Mouse (Mus musculus) thymus, adult 18-20 months (tissue): Measurements from ENCODE around the gene Wnt7b.

Experiments used
- DNase-seq, 2 experiments: peaks; one replicate each; pipeline ENCODE4 v3.0.0; 2022; ENCODE audit warnings: mixed read lengths in 2 of 2

Gene Wnt7b

DNA sequence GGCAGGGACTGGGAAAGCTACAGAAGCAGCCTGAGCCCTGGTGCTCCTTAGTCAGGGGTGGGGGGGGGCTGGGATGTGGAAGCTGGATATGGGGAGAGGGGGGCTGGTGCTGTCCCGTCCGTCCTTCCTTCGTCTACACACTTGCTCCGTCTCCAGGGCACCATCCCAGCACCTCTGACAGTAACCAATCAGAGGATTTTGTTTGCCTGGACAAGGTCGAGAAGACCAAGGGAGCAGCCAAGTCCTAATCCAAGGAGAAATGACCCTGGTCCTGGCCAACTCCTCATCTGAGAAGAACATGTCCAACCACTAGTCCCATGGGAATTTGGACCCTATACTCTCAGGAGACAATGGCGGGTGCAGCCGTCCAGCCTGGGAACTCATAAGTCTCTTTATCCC lies 18.4 kb upstream of the Wnt7b start:
- no peak for DNase-seq

GRCm38 (mm10) chr15:85599887-85600695 lies 17.8 kb upstream of the Wnt7b start:
- no peak for DNase-seq

DNA sequence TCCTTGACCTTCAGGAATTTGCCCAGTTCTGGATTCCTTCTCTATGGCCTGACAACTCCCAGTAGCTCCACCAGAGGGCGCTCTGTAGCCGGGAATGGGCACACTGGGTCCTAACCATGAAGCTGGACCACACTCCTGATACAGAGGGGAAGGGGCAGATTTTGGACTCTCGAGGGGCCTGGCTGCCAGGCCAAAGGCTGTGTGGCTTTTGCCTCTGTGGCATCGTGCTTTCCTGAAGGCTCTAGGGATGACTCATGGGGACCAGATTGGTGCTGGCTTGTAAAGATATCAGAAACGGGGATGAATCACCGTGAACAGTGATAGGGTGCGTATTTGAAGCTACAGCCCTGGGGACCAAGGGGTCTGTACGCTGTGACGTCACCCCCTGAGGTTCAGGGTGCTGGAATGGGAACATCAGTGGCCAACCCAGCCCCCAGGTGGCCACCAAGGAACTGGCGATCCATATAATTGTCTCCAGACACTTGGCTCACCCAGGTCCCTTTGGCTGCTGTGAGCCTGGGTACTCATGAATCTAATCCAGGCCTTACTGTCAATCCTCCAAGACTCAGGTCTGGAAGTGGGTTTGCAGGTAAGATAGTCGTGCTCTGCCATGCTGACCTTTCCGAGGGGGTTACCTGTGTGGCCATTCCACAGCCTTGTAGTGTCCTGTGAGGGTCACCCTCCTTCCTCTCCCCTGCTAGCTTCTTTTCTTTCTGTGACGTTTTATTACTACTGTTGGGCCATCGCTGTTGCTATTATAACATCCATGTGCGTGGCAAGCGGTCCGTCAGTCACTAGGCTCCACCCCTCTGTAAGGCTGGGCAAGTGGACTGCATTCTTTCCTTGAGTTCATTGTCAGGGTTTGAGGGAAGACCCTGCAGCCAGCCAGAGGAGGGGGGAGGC lies 17.0 kb upstream of the Wnt7b start:
- DNase-seq: no peak

GRCm38 (mm10) chr15:85598443-85598842 lies 16.2 kb upstream of the Wnt7b start:
- DNase-seq: no peak

GRCm38 (mm10) chr15:85597403-85597802 lies 15.1 kb upstream of the Wnt7b start:
- no peak for DNase-seq

DNA sequence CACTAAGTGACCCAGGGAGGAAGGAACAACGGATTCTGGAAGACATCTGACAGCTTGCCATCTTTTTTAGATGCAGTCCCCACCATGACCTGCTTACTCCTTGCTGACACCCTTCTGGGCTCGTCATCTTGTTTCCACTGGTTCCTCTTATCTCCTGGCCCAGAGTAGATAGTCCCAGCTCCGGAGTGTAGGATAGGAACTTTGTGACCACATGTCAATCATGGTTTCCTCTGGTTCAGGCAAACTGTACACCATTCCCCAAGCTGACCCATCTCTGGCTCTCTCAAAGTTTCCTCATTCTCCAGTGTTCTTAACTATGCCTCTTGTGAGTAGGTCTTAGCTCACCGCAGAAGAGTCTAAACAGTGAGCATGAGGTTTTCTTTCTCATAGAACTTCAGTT lies 10.4 kb upstream of the Wnt7b start:
- no peak for DNase-seq

DNA sequence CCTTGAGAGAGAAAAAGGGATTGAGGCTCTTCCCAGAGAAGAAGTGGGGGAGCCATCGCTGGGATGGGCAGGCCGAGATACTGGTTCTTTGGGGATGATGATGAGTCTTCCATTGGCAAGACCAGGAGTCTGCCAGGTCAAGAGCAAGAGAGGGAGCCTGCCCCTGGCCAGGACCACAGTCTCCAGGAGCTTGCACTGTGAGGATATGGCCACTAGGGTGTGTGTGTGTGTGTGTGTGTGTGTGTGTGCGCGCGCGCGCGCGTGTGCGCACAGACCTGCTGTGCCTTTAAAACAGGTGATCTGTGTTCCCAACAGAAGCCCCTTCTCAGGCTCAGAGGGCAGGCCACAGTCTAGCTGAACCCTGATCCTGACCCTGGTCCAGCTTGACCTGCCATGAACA lies 8.6 kb upstream of the Wnt7b start:
- no peak for DNase-seq

GRCm38 (mm10) chr15:85583504-85583903 lies 1.2 kb upstream of the Wnt7b start:
- peak; percentile 18 to 22 for DNase-seq

- DNase-seq: peak; percentile 30 to 41
Observed at GRCm38 (mm10) chr15:85583024-85583423, 751 bp upstream of the Wnt7b start.

GRCm38 (mm10) chr15:85581563-85582064 lies 659 bp downstream of the Wnt7b start:
- no peak for DNase-seq

DNA sequence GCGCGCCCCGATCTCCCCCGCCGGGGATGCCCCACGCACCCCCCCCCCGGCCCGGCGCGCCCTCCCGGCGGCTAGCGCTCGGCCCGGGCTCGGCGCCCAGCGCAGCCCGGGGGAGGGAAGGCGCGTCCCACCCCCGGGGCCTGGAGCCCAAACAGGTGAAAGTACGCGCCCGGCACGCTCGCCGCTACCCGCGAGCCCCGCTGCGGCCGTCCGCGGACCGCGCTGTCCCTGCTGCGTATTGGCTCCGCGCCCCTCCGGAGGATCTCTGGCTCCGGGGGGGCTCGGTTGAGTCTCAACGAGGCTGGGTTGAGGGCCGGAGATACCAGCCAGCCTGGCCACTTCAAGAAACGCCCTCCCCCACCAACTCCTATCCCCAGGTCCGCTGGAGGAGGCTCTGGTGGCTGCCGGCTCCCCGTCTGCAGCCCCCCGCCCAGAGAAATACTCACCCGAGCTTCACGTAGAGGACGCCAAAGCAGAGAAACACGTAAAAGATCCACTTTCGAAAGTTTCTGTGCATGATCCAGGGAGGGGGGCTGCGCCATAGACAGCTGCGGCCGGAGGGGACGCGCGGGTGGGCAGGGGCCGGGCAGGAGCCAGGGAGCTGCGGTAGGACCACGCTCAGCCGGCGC lies 1.2 kb downstream of the Wnt7b start:
- no peak for DNase-seq

DNA sequence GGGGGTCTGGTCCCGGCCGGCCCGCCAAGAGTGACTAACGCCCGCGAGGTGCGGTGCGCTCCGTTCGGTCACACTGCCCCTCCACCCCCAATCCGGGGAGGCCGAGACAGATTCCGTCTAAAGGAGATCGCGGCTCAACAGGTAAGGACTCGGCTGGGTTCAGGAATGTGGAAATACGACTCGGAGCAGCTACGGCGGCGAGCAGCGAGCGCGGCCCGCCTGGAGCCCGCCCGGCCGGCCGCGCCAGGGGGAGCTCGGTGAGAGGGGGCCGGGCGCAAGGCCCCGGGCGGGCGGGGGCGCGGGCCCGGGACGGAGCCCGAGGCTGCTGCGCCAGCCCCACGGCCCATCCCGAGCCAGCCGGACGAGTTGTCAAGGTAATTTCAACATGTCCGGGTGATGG lies 1.8 kb downstream of the Wnt7b start:
- no peak for DNase-seq

- no peak for DNase-seq
Observed at GRCm38 (mm10) chr15:85577583-85578460, 4.5 kb downstream of the Wnt7b start.

GRCm38 (mm10) chr15:85576511-85577440 lies 5.5 kb downstream of the Wnt7b start:
- no peak for DNase-seq

- no peak for DNase-seq
Observed at GRCm38 (mm10) chr15:85576110-85576509, 6.2 kb downstream of the Wnt7b start.

DNA sequence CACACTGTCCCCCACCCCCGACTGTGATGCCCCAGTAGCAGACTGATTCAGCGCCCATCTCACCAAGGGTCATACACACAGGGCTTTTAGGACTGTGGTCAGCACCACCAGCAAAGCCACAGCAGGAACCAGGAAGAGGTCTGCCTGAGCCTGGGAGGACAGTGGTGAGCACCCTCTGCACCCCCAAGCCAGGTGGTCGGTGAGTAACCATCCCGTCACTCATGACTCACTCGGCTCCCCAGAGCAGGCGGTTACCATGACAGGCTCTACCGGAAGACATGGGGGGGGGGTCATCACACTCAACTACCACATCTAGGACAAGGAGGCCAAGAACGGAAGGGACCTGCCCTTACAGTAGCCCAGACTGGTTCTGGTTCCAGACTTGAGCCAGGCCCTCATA lies 7.7 kb downstream of the Wnt7b start:
- DNase-seq: no peak

DNA sequence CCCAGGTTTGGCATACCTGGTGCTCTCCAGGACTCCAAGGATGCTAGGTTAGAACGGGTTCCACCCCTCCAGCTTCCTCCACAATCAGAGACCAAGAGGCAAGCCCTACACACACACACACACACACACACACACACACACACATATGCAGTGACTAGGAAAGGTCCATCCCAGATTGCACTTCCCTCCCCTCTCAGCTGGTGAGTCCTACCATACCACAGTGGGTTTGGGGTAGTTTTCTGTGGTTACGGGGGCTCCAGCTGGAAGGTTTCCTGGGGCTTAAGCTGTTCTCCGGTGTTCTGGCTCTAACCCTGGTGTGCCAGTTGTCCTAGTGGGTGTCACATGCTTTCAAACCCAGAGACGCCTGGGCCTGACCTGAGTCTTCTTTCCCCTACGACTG lies 8.2 kb downstream of the Wnt7b start:
- no peak for DNase-seq

GRCm38 (mm10) chr15:85572619-85573254 lies 9.5 kb downstream of the Wnt7b start:
- DNase-seq: no peak

- DNase-seq: no peak
Observed at GRCm38 (mm10) chr15:85569995-85570734, 12.1 kb downstream of the Wnt7b start.
